9 mouse cellular contexts compared by ENCODE assay signal in genomic region chr11:74376847-74377246, GRCm38 (mm10). TPM values are rescaled to one million over a fixed set of nuclear protein-coding genes. Genes with fewer than 3 reads are reported as not detected.
DNase-seq lines count a peak whose midpoint lies in the region; ATAC-seq and TF ChIP-seq lines count a peak whose summit lies in the region.
"Had no signal": no experiment of that assay in that cellular context is flagged by ENCODE, and none has a peak within 500 bp of the region (broad histone marks: within the 10 kb centered on the region; RNA-seq: fewer than 3 reads in every experiment).

No protein-coding gene starts in this region.

- H3K9me3 ChIP-seq in forebrain, postnatal 0 days (ENCODE audit: low read length), result no peaks in the 10 kb centered on the region
- no peaks in the 10 kb centered on the region for H3K9me3 ChIP-seq in midbrain, embryonic 16.5 days (replicated peaks; ENCODE audit: control insufficient read depth, low read length, poor library complexity, severe bottlenecking)

- no peaks in the 10 kb centered on the region for H3K27me3 ChIP-seq in thymus, adult 2 months (ENCODE audit: control insufficient read depth, insufficient read depth, low read length)
- no peaks in the 10 kb centered on the region for H3K27me3 ChIP-seq in forebrain, postnatal 0 days (ENCODE audit: insufficient read depth, low read length)
- H3K27me3 ChIP-seq in midbrain, embryonic 16.5 days (ENCODE audit: control insufficient read depth, insufficient read depth, low read depth, low read length), result no peaks in the 10 kb centered on the region

- no peak overlapping the region for H3K9ac ChIP-seq in forebrain, postnatal 0 days
- no peak overlapping the region for H3K9ac ChIP-seq in midbrain, embryonic 16.5 days (ENCODE audit: low read depth, low read length)

- TF ChIP-seq POLR2A in thymus, adult 2 months (IDR thresholded peaks at IDR 0.05; ENCODE audit: control insufficient read depth, extremely low read depth, insufficient read depth, low read length, poor library complexity), result no peak

- no peaks in the 10 kb centered on the region for H3K4me1 ChIP-seq in thymus, adult 2 months (replicated peaks; ENCODE audit: control insufficient read depth, insufficient read depth, low read length)
- no peaks in the 10 kb centered on the region for H3K4me1 ChIP-seq in forebrain, postnatal 0 days (ENCODE audit: insufficient read depth)
- no peaks in the 10 kb centered on the region for H3K4me1 ChIP-seq in midbrain, embryonic 16.5 days (ENCODE audit: control insufficient read depth, insufficient read depth, low read length)

- ATAC-seq in forebrain, postnatal 0 days, result peak; percentile 96
- ATAC-seq in midbrain, embryonic 16.5 days, result peak; percentile 89

- no peak overlapping the region for H3K27ac ChIP-seq in thymus, adult 2 months (ENCODE audit: control insufficient read depth, insufficient read depth, low read length)
- H3K27ac ChIP-seq in forebrain, postnatal 0 days (ENCODE audit: low read depth, low read length), result no peak overlapping the region
- no peak overlapping the region for H3K27ac ChIP-seq in midbrain, embryonic 16.5 days (ENCODE audit: low read length)

- peak; percentile 19 for DNase-seq in thymus, adult 2 months
- no peak for DNase-seq in thymus, adult 18-20 months
- peak; percentile 32 for DNase-seq in c-Kit-positive CD71-negative TER-119-negative erythroid progenitor cells, embryonic 14.5 days (ENCODE audit: low read depth)
- peak; percentile 84 for DNase-seq in forebrain, postnatal 0 days
- peak; percentile 68 for DNase-seq in induced T-regulatory cell, adult 2 months (ENCODE audit: low read depth)
- DNase-seq in left cerebral cortex, postnatal 25 days (ENCODE audit: low spot score in 2 of 2), result peak; percentile 76 to 85
- no peak for DNase-seq in yolk sac, embryonic 10.5 days (ENCODE audit: low spot score)

- no peak overlapping the region for H3K4me3 ChIP-seq in thymus, adult 2 months (ENCODE audit: control insufficient read depth, insufficient read depth, low read length)
- H3K4me3 ChIP-seq in forebrain, postnatal 0 days (ENCODE audit: low read depth, low read length), result no peak overlapping the region
- no peak overlapping the region for H3K4me3 ChIP-seq in midbrain, embryonic 16.5 days (ENCODE audit: low read depth, low read length)

- WGBS in thymus, adult 2 months, result 81% methylated on average over 3 of the region's 3 CpGs
- WGBS in forebrain, postnatal 0 days, result 62% methylated on average over 3 of the region's 3 CpGs
- WGBS in midbrain, embryonic 16.5 days, result 85% methylated on average over 3 of the region's 3 CpGs

- H3K36me3 ChIP-seq in thymus, adult 2 months (ENCODE audit: control insufficient read depth, insufficient read depth, low read length), result no peaks in the 10 kb centered on the region
- H3K36me3 ChIP-seq in forebrain, postnatal 0 days (ENCODE audit: insufficient read depth), result no peaks in the 10 kb centered on the region
- no peaks in the 10 kb centered on the region for H3K36me3 ChIP-seq in midbrain, embryonic 16.5 days (ENCODE audit: control insufficient read depth, insufficient read depth, low read length)

- TF ChIP-seq CTCF in thymus, adult 2 months (IDR thresholded peaks at IDR 0.05; ENCODE audit: borderline replicate concordance, control insufficient read depth, extremely low read depth, insufficient read depth, low read length, poor library complexity), result no peak
- peak; percentile 88 for TF ChIP-seq CTCF in forebrain, postnatal 0 days (IDR thresholded peaks at IDR 0.05; ENCODE audit: low read depth)

- intact Hi-C loops in left cerebral cortex, postnatal 25 days (cut with DNase I), result loop anchor here (2.0 to 5.0 kb wide), 2 partner anchors 150 to 170 kb away; no protein-coding TSS in a partner anchor

- H3K4me2 ChIP-seq in forebrain, postnatal 0 days (ENCODE audit: low read depth), result no peak overlapping the region
- no peak overlapping the region for H3K4me2 ChIP-seq in midbrain, embryonic 16.5 days (ENCODE audit: low read length)

RNA-seq across cellular contexts. Expression of gene Olfr412, which starts 15.0 kb away (rescaled TPM):
- polyA plus RNA-seq in thymus, adult 2 months (2012; rRNA removed), result not detected in 2 replicates
- total RNA-seq in forebrain, postnatal 0 days (2014; rRNA removed), result not detected in 2 replicates
- not detected in 2 replicates for polyA plus RNA-seq in forebrain, postnatal 0 days (2015; fragmentation: Nextera tagmentation; extraction: Ambion mirVana)
- total RNA-seq in left cerebral cortex, postnatal 25 days (2021), result not detected
- polyA plus RNA-seq in midbrain, embryonic 16.5 days (2015; fragmentation: Nextera tagmentation; extraction: Ambion mirVana), result not detected in 2 replicates
- total RNA-seq: gastrocnemius, postnatal 36 days had no signal

RNA-seq across cellular contexts. Expression of gene Olfr411, which starts 24.4 kb away (rescaled TPM):
- not detected in 2 replicates for polyA plus RNA-seq in thymus, adult 2 months (2012; rRNA removed)
- total RNA-seq in forebrain, postnatal 0 days (2014; rRNA removed), result not detected in 2 replicates
- not detected in 2 replicates for polyA plus RNA-seq in forebrain, postnatal 0 days (2015; fragmentation: Nextera tagmentation; extraction: Ambion mirVana)
- not detected for total RNA-seq in left cerebral cortex, postnatal 25 days (2021)
- not detected in 2 replicates for polyA plus RNA-seq in midbrain, embryonic 16.5 days (2015; fragmentation: Nextera tagmentation; extraction: Ambion mirVana)
- total RNA-seq: gastrocnemius, postnatal 36 days had no signal

RNA-seq across cellular contexts. Expression of gene Olfr410, which starts 39.0 kb away (rescaled TPM):
- polyA plus RNA-seq in thymus, adult 2 months (2012; rRNA removed), result not detected in 2 replicates
- not detected in 2 replicates for total RNA-seq in forebrain, postnatal 0 days (2014; rRNA removed)
- polyA plus RNA-seq in forebrain, postnatal 0 days (2015; fragmentation: Nextera tagmentation; extraction: Ambion mirVana), result not detected in 2 replicates
- total RNA-seq in left cerebral cortex, postnatal 25 days (2021), result not detected
- polyA plus RNA-seq in midbrain, embryonic 16.5 days (2015; fragmentation: Nextera tagmentation; extraction: Ambion mirVana), result not detected in 2 replicates
- total RNA-seq: gastrocnemius, postnatal 36 days had no signal

Comparison
In these comparisons a context has a peak if more than half of its experiments do, and no peak if none do; other contexts are left out.
1. DNase-seq: peak in thymus, adult 2 months (single experiment), c-Kit-positive CD71-negative TER-119-negative erythroid progenitor cells, embryonic 14.5 days (single experiment), forebrain, postnatal 0 days (single experiment), induced T-regulatory cell, adult 2 months (single experiment) and left cerebral cortex, postnatal 25 days (2 of 2); none in thymus, adult 18-20 months (0 of 2) and yolk sac, embryonic 10.5 days (single experiment).